Mouse (Mus musculus) cerebral cortex, adult 2 months (tissue): ENCODE data around the gene Gm5965.

ENCODE experiments used
- WGBS: fragments of 180-500 bp; shearing (Covaris S2); methylation state at CpG from one replicate; pipeline ENCODE4 v1.1.7; 2018; 5-methylcytosine and 5-hydroxymethylcytosine counted together

The Gm5965 gene

DNA sequence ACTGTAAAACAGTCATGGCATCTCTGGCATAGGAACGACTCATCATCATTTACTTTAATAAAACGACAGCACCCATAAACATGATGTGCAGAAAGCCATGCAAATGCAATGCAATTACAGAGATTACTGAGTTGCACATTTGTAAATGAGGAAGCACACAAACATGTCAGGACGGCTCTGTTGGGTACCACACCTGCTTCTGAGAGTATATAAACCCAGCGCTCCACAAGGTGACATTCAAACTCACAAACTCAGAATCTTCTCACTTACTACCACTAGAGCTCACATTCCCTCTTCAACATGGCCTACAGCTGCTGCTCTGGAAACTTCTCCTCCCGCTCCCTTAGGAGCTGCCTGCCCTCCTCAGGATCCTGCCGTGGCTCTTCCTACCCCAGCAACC, at the start of gene Gm5965:
Gene Gm5965 (plus strand): TSS at position 301 of the 400 bp plus-strand sequence.
- WGBS = 91% methylated on average over 6 of the region's 6 CpGs

DNA sequence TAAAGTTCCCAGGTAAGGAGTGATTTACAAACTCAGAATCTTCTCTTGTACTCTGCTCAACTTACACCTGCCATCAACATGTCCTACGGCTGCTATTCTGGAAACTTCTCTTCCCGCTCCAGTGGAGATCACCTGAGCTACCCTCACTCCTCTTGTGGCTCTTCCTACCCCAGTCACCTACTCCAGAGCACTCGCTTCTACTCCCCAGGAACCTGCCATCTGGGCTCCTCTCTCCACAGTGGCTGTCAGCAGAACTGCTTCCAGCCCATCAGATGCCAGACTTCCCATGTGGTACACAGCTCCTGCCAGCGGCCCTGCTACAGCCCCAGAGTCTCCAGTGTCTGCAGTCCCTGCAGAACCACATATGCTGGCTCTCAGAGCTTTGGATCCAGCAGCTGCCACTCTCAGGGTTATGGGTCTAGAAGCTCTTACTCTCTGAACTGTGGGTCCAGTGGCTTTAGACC, 48.9 kb upstream of the Gm5965 start, which contains the start of gene Krtap13-1:
Gene Krtap13-1 (plus strand): TSS at position 51 of the 464 bp plus-strand sequence.
- 78% methylated on average over 4 of the region's 4 CpGs for WGBS

DNA sequence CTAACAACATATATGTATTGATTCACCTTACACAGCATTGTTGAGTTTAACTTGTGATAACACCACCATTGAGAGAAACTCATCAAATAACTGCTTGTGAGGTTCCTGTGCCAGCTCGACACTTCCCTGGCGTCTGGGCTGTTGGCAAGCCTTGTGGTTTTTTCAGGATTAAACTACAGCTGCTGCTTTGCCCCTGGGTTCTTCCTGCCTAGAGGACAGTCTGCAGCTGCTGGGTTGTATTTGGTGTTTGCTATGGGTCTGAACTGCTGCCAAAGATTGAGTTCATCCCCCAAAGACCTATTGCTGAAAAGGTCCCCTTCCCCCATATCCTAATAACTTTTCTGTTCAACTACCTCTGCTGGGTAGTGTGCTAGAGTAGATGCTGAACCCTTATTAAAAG, 42.3 kb upstream of the Gm5965 start:
- 42% methylated on average over 2 of the region's 2 CpGs for WGBS

DNA sequence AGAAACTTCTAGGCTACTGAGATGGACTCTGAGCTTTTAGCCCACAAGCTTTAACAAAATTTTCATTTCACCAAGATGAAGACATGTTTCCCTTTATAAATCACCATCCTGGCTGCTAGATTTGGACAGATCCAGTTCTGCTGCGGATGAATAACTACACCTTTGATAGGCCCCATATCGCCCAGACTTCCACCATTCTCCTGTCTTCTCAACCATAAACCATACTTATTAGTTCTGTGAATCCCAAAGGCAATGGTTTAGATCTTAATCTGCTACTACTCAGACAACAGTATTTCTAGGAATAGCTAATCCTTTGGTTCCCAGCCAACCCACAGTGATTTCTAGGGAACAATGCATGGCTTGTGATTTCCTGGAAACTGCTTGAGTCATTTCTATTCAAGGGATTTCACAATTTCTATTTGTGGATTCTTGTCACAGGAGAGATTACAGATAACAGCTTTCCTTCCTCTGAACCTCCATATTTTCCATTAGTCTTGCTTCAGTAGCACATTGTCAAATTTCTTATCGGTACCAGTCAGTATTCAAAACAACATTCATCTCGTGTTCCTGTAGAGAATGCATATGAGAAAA, 32.9 kb upstream of the Gm5965 start:
- WGBS = 74% methylated on average over 4 of the region's 4 CpGs

DNA sequence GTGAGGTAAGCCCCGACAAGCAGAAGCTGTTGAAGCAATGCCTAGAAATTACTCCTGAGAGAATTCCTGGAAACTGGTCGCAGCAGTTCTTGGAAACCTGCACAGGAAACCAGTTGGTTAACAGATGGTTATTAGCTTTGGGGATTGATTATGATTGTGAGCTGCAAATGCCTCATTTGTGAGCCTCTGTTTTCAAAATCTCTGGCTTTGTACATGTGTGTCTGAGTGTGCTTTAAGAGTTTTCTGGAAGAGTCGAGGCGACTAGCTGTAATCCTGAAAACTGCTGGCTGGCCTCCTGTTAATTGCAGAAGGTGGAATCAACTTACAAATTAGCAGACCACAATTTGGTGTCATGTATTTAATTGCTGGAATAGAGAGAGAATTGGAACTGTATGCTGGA, 29.8 kb upstream of the Gm5965 start:
- WGBS = 58% methylated on average over 4 of the region's 4 CpGs

DNA sequence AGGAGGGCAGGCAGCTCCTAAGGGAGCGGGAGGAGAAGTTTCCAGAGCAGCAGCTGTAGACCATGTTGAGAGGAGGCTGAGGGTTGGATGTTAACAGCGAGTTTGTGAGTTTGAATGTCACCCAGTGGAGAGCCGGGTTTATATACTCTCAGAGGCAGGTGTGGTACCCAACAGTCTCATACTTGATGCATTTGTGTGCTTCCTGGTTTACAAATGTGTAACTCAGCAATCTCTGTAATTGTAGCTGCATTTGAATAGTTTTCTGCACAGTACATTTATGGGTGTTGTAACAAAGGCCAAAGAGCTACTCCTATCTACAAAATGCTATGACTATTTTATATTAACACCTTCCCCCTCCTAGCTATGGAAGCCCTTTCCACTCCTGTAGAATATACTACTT, 26.2 kb upstream of the Gm5965 start, which contains the start of gene Krtap13:
Gene Krtap13 (minus strand): TSS at position 101 of the 400 bp plus-strand sequence.
- WGBS = 77% methylated on average over 3 of the region's 3 CpGs

GRCm38 (mm10) chr16:88758547-88758946, 19.1 kb upstream of the Gm5965 start, which contains the start of gene 2310034C09Rik:
Gene 2310034C09Rik, plus strand, starts transcription at chr16:88758847.
- 90% methylated on average over 3 of the region's 3 CpGs for WGBS

DNA sequence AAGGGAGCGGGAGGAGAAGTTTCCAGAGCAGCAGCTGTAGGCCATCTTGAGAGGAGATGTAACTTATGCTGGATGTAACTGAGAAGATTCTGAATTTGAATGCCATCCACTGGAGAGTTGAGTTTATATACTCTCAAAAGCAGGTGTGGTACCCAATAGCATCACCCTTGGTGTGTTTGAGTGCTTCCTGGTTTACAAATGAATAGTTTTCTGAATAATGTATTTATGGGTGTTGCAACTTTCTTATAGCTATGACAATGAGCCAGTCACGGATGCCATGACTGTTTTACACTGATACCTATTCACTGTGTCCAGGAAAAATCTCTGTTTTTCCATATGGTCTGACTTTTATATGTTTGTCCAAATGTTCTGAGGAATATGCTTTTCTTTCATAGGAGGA, 3.6 kb upstream of the Gm5965 start, which contains the start of gene 2310057N15Rik:
Gene 2310057N15Rik (minus strand): TSS at position 101 of the 400 bp plus-strand sequence.
- 89% methylated on average over 2 of the region's 2 CpGs for WGBS

- WGBS = 89% methylated on average over 2 of the region's 2 CpGs
Observed at GRCm38 (mm10) chr16:88786786-88787185, 9.1 kb downstream of the Gm5965 start.

DNA sequence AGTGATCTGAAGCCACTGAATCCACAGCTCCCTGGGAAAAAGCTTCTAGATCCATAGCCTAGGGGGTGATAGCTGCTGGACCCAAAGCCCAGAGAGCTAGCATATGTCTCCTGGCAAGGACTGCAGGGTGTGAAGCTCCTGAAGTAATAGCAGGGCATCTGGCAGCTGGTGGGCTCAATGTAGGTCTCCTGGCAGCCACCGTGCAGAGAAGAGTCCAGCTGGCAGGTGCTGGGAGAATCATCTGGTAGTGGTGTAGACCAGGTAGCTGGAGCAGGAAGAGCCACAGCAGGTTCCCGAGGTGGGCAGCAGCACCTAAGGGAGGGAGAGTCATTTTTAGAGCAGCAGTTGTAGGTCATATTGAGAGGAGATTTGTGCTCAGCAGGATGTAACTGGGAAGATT, 34.1 kb downstream of the Gm5965 start, which contains the start of gene Gm20741:
Gene Gm20741 (minus strand): TSS at position 394 of the 400 bp plus-strand sequence.
- WGBS = 69% methylated on average over 2 of the region's 2 CpGs

DNA sequence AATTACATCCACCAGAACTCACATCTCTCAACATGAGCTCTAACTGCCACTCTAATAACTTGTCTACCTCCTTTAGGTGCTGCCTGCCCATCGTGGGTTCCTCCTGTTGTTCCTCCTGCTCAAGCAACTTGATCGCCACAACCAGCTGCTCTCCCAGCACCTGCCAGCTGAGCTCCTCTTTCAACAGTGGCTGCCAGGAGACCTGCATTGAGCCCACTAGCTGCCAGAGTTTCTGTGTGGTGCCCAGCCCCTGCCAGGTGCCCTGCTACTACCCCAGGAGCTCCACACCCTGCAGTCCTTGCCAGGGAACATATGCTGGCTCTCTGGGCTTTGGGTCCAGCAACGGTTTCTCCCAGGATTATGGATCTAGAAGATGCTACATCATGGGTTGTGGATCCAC, 42.4 kb downstream of the Gm5965 start, which contains the start of gene Krtap15:
Gene Krtap15 (plus strand): TSS at position 150 of the 400 bp plus-strand sequence.
- 82% methylated on average over 3 of the region's 3 CpGs for WGBS

DNA sequence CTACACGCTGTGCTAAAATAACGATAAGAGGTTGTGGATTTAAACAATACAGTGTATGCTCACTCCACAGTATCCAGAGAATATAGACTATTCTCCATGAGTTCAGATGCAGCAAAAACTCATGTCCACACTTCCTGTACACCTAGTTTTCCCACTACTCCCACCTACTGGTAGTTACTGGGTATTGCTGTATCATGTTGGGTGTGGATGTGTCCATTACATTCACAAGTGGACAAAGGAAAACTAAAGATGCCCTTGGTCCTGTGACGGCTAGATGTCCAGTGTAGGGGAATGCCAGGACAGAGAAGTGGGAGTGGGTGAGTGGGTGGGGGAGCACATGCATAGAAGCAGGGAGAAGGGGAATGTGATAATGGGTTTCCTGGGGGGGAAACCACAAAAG, 46.0 kb downstream of the Gm5965 start:
- 84% methylated on average over 3 of the region's 3 CpGs for WGBS

DNA sequence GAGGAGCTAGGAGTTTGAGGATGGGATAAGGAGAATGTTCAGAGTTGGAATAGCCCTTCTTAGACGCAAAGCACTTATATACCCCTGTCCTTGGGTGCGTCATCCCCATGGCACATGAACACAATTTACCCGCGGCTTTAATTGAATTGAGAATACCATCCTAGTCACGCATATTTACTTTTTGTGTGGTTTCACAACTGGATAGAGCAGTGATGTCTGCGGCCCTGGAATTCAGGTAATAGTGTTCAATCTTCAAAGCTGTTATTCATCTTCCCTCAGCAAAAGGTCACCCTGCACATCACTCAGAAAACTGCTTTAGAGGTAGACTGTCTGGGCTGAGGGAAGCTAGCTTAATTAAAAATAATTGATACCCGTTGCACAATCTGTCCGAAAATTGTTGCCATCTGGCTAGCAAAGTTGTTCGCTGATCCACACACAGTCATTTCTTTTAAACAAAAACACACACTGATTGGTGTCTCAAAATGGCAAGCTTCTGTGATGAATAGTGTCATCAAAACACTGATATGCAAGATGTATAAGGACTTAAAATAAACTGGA, 48.5 kb downstream of the Gm5965 start, which contains the start of gene Krtap14:
Gene Krtap14 (minus strand): TSS at position 51 of the 558 bp plus-strand sequence.
- 78% methylated on average over 9 of the region's 9 CpGs for WGBS

- 86% methylated on average over 3 of the region's 3 CpGs for WGBS
Observed at GRCm38 (mm10) chr16:88826978-88827377, 49.3 kb downstream of the Gm5965 start.
